ENCODE assay signal across 17 mouse cellular contexts in the genomic region with DNA sequence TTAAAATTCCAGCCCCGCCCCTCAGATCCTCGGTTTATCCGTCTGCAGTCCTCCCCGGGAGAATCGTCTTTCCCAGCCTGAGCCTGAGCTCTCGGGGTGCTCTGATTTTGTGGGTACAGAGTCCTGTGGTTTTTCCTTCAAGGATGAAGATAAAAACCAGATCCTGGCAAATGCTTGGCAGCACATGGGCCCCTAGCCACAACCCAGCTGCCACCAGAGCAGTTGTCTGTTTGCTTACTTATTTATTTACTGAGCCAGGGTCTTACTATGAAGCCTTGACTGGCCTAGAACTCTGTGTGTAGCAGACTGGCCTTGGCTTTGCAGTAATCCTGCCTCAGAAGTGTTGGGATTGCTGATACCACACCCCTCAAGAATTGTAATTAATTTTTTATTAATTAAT. TPM values are rescaled to one million over a fixed set of nuclear protein-coding genes. Genes with fewer than 3 reads are reported as not detected.
"Had no signal": no experiment of that assay in that cellular context is flagged by ENCODE, and none has a peak within 500 bp of the region (broad histone marks: within the 10 kb centered on the region; RNA-seq: fewer than 3 reads in every experiment).

No protein-coding gene starts in this region.

- H3K36me3 ChIP-seq: limb, embryonic 15.5 days; liver, embryonic 12.5 days; midbrain, embryonic 13.5 days; midbrain, embryonic 15.5 days; neural tube, embryonic 12.5 days had no signal

- H3K9ac ChIP-seq: limb, embryonic 15.5 days; liver, embryonic 12.5 days; liver, embryonic 14.5 days; midbrain, embryonic 13.5 days; midbrain, embryonic 15.5 days; neural tube, embryonic 12.5 days had no signal

- H3K4me2 ChIP-seq: limb, embryonic 15.5 days; liver, embryonic 12.5 days; midbrain, embryonic 11.5 days; midbrain, embryonic 13.5 days; midbrain, embryonic 15.5 days; neural tube, embryonic 12.5 days had no signal

- ATAC-seq: liver, embryonic 12.5 days; lung, postnatal 0 days; midbrain, embryonic 13.5 days; midbrain, embryonic 15.5 days had no signal

- H3K9me3 ChIP-seq: limb, embryonic 15.5 days; liver, embryonic 12.5 days; midbrain, embryonic 13.5 days; midbrain, embryonic 15.5 days; neural tube, embryonic 12.5 days had no signal

- H3K4me3 ChIP-seq: limb, embryonic 15.5 days; liver, embryonic 12.5 days; midbrain, embryonic 13.5 days; midbrain, embryonic 15.5 days; neural tube, embryonic 12.5 days had no signal

- H3K4me1 ChIP-seq: midbrain, embryonic 15.5 days had no signal

- DNase-seq: lung, adult 2 months; lung, postnatal 4 days; thymus, adult 2 months; thymus, postnatal 25 days; thymus, postnatal 4 days had no signal

- H3K27ac ChIP-seq: limb, embryonic 15.5 days; liver, embryonic 12.5 days; liver, embryonic 14.5 days; midbrain, embryonic 13.5 days; midbrain, embryonic 15.5 days; neural tube, embryonic 12.5 days had no signal

RNA-seq across cellular contexts. Expression of a gene that starts 8.8 kb away (rescaled TPM):
- polyA plus RNA-seq: liver, embryonic 16.5 days had no signal

RNA-seq across cellular contexts. Expression of a gene that starts 39.3 kb away (rescaled TPM):
- polyA plus RNA-seq: liver, embryonic 12.5 days; liver, embryonic 14.5 days; lung, adult 2 months; midbrain, embryonic 11.5 days; midbrain, embryonic 13.5 days; midbrain, embryonic 15.5 days; neural tube, embryonic 12.5 days; urinary bladder, adult 2 months had no signal

RNA-seq across cellular contexts. Expression of a gene that starts 56.6 kb away (rescaled TPM):
- polyA plus RNA-seq: limb, embryonic 15.5 days; liver, adult 2 months; liver, embryonic 12.5 days; liver, embryonic 14.5 days; liver, embryonic 16.5 days; lung, adult 2 months; lung, postnatal 0 days; midbrain, embryonic 11.5 days; midbrain, embryonic 13.5 days; midbrain, embryonic 15.5 days; neural tube, embryonic 12.5 days; neural tube, embryonic 14.5 days had no signal
